Mouse (Mus musculus): Measurements from ENCODE around the gene Foxd4.
"Not testable (repeated sequence)": the region's sequence is repeated elsewhere in the genome, so short reads cannot be mapped to it uniquely, and the experiment has no call there.

Gene Foxd4

GRCm38 (mm10) chr19:24875129-24875870, 25.7 kb downstream of the Foxd4 start, which contains the start of gene Gm10053:
Gm10053 (plus strand) TSS chr19:24875686.
- DNase-seq (ENCODE audit: low spot score in 2 of 2): not testable (repeated sequence)

DNA sequence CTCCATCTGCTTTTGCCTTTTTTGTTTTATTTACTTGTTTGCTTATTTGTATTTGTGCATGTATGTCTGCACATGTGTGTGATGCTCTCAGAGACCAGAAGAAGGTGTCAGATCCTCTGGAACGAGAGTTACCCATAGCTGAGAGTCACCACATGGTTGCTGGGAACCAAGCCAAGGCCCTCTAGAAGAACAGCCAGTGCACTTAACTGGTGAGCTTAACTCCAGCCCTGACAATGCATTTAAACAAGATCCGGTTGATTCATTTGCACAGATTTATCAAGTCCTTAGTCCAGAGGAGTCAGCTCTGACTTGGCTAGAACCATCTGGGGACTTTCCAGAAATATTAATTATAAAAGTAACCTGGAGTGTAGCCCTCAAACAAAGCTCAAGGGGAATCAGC, 27.1 kb downstream of the Foxd4 start:
- DNase-seq (ENCODE audit: low spot score in 2 of 2): no peak

DNA sequence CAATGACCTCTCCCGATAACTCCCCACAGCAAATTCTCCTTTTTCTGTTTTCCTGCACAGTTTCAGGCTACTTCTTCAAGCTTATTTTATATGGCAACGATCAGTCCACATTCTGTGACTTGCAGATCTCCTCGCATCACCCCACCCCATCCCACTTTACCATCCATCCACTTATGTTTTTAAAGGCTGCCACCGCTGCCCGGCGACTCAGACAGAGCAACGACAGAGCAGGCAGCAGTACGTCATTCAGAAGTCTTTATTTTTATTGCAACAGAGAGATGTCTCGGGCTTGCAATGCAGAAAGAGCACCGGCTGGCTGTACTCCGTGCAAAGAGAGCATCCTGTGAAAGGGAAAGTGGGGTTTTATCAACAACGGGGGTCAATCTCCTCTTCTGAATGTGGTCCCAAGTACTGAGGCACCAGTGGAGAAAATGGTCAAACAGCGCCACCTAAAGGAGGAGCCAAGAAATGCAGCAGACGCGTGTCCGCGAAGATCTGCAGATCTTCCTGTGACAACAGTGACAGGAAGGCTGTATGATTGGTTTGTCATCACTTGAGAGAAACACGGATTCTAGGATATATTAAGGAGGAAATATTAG, 29.9 kb downstream of the Foxd4 start:
- DNase-seq (ENCODE audit: low spot score in 2 of 2): peak; percentile 71 to 82

DNA sequence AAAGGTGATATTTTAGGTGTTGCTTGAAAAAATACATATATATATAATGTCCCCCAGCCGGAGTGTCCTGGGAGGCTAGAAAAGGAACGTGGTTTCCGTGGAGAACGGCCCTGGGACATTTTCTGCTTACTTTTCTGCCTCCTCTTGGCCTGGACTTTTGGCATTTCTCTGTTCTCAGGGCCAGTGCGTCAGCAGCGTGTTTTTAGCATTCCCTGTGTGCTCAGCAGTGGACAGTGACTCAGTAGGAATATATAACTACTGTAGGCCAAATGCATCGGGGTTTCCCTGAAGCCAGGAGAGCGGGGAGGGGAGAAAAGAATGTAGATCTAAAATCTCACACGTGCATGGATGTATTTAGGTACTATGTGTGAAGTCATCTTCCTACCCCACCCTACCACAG, 35.6 kb downstream of the Foxd4 start:
- DNase-seq (ENCODE audit: low spot score in 2 of 2): no peak

DNA sequence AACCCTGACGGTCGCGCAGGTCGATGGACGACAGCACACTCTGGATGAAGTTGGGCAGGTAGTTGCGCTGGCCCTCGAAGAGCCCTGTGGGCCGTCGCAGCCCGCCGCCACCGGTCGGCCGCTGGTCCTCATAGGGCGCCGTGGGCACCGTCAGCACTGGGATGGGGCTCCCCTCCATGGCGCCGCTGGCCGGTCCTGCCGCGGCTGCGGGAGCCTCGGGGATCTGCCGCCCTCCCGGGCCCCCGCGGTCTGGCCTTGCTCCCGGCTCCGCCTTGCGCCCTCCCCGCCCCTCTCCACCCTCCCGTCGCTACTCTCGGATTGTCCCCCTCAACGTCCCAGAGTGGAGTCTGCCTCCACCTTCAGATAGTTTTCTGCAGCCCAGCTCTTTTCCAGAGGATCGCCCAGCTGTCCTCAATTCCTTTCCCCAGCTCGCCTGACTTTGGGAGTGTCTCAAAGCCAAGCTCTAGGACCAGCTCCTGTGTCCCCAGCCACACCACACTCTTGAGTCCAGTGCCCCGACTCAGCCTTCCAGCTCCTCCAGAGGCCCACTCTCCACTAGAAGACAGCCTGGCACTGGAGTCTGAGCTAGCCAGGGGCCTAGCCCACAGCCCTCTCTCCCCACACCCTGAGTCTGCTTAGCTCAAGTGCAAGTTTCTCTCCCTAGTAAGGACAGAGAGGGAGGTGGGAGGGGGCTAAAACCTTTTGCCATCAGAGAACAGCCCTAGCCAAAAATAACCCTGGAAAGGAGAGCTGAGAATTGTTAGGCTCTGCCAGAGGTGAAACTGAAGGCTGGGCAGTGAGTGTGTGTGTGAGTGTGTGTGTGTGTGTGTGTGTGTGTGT, 39.2 kb downstream of the Foxd4 start, which contains the start of gene Pgm5:
Gene Pgm5 (minus strand): TSS at position 244 of the 840 bp plus-strand sequence.
- peak in 1 of 2 experiments; percentile 12 for DNase-seq (ENCODE audit: low spot score in 2 of 2)

- no peak for DNase-seq (ENCODE audit: low spot score in 2 of 2)
These were observed 39.8 kb downstream of the Foxd4 start for GRCm38 (mm10) chr19:24861276-24861611.

DNA sequence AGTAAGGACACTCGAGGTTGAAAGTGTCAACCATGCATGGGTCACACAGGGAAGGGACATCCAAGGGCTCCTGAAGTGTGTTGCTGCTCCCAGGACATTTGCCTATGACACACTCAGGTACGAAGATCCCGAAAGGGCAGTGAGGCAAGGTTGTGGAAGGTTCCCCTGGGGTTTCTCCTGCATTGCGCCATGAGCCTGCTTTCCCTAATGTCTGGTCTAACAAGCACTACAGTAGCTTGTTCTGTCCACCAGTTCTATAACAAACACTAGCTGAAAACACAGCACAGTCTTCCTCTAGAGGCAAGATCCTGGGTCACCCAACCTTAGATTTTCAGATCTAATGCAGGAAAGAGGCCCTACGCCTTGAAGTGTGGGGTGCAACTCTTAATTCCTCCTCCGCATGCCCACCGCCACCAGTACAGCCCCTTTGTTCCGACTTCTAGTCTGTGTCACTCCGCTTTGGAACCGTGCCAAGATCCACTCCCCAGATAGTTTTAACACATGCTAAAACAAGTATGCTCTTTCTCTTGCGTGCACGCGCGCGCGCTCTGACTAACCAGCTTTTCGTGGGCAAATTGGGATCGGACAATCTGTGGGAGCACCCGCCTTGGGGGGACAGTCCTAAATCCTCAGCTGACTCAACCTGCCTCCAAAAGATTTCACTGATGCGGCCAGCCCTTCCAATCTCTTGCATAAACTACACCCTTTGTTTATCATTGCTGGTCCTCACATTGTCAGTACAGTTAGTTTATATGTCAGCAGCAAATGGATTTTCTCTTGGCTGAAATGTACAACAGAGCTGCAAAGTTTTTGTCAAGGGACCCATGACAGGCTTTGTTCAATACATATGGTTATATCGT, 49.3 kb downstream of the Foxd4 start:
- peak in 1 of 2 experiments; percentile 42 for DNase-seq (ENCODE audit: low spot score in 2 of 2)
